Mouse (Mus musculus) liver, embryonic 14.5 days (tissue): ENCODE data around the gene Dscam. TPM values are rescaled to one million over a fixed set of nuclear protein-coding genes. Genes with fewer than 3 reads are reported as not detected.

Source experiments
- ATAC-seq: fragments of 200-750 bp; cut with Nextera tagmentation; 2 replicates; pipeline ENCODE4 v1.8.0; 2017; ENCODE audit warnings: moderate number of reproducible peaks, mild to moderate bottlenecking, moderate library complexity; ENCODE audit not compliant: insufficient read depth
- DNase-seq, 3 experiments: peaks; one replicate each; pipeline ENCODE4 v3.0.0-alpha.2; 2012 to 2013; ENCODE audit warnings: low read depth in 3 of 3, low spot score in 3 of 3
- H3K27ac ChIP-seq: fragments of 300-500 bp; sonication (generic); 2 replicates; pipeline ENCODE4 v1.5.1; 2014; ENCODE audit warnings: moderate library complexity, mild to moderate bottlenecking, control low read depth, inconsistent platforms
- H3K27me3 ChIP-seq: fragments of 300-500 bp; sonication (generic); 2 replicates; pipeline ENCODE4 v1.6.1; 2014; ENCODE audit warnings: mild to moderate bottlenecking, low read length, moderate library complexity; ENCODE audit not compliant: control insufficient read depth, insufficient read depth
- H3K36me3 ChIP-seq: fragments of 300-500 bp; sonication (generic); replicated peaks from 2 replicates; pipeline ENCODE4 v1.6.1; 2014; ENCODE audit warnings: low read depth; ENCODE audit not compliant: control insufficient read depth, insufficient read depth
- H3K4me1 ChIP-seq, 2 experiments: fragments of 200-500 bp in 1 of 2; fragments of 300-500 bp in 1 of 2; sonication (generic) in 1 of 2; replicated peaks; 2 replicates each; pipeline ENCODE4 v1.6.1; 2012 to 2014; ENCODE audit warnings: antibody characterized with exemption in 1 of 2, inconsistent platforms in 1 of 2, low read length in 1 of 2; ENCODE audit not compliant: control insufficient read depth in 2 of 2, insufficient read depth in 2 of 2
- H3K4me2 ChIP-seq: fragments of 300-500 bp; sonication (generic); 2 replicates; pipeline ENCODE4 v1.6.1; 2014; ENCODE audit warnings: low read depth, mild to moderate bottlenecking, control low read depth, moderate library complexity
- H3K4me3 ChIP-seq, 2 experiments: fragments of 200-500 bp in 1 of 2; fragments of 300-500 bp in 1 of 2; sonication (generic) in 1 of 2; 2 replicates each; pipeline ENCODE4 v1.5.1; 2012 to 2014; ENCODE audit warnings: low read depth in 2 of 2, low read length in 2 of 2, mild to moderate bottlenecking in 2 of 2, control low read depth in 1 of 2, inconsistent platforms in 1 of 2, moderate library complexity in 1 of 2; ENCODE audit not compliant: insufficient read depth in 1 of 2
- H3K9ac ChIP-seq: fragments of 300-500 bp; sonication (generic); replicated peaks from 2 replicates; pipeline ENCODE4 v1.6.1; 2014; ENCODE audit warnings: mild to moderate bottlenecking, control low read depth, moderate library complexity
- H3K9me3 ChIP-seq: fragments of 300-500 bp; sonication (generic); 2 replicates; pipeline ENCODE4 v1.6.1; 2016; ENCODE audit warnings: low read length, mixed read lengths; ENCODE audit not compliant: control insufficient read depth
- CTCF ChIP-seq: IDR thresholded peaks from 2 replicates; pipeline ENCODE4 v1.5.1; 2016; ENCODE audit warnings: antibody characterized with exemption, low read depth, control low read depth
- EP300 ChIP-seq: IDR thresholded peaks from 2 replicates; pipeline ENCODE4 v1.6.1; 2016; ENCODE audit warnings: antibody characterized with exemption, low read depth
- WGBS: fragments of 180-500 bp; shearing (Covaris S2); extraction: QIAGEN DNeasy Blood & Tissue Kit; methylation state at CpG from one replicate; pipeline ENCODE4 v1.1.7; 2014; ENCODE audit not compliant: insufficient replicate concordance; 5-methylcytosine and 5-hydroxymethylcytosine counted together
- polyA plus RNA-seq, 2 experiments: library from polyadenylated mRNA; depleted of rRNA in 1 of 2; stranded (reverse) in 1 of 2; unstranded in 1 of 2; fragments of >200 nt; fragmentation: Nextera tagmentation in 1 of 2; extraction: Ambion mirVana in 1 of 2; gene quantifications; 2 replicates each; pipeline versions ENCODE4 v1.2.1 to v1.2.3; 2012 to 2014

Gene Dscam
- polyA plus RNA-seq, 2 experiments: not detected

DNA sequence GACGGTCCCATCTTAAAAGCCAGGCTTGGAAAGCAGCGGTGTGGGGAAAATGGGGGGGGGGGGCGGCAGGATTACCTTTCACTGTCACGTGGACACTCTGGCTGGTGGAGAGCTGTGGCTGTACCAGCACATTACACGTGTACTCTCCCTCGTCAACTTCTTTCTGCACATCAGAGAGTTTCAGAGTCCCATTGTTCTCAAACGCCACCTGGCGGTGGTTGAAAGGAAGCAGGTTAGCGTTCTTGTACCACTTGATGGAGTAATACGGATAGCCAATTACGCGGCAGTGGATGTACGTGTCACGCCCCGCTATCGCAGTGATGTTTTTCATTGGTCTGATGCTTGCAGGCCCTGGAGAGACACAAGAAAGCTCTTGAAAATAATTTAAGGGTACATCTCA lies 350.9 kb downstream of the Dscam start:
- TF ChIP-seq EP300 (no peak), CTCF (peak; percentile 83)
- peak; percentile 22 to 45 (median 27) for DNase-seq
- H3K27ac ChIP-seq: no peak overlapping the region
- WGBS: 21% methylated on average over 16 of the region's 16 CpGs
- H3K9ac ChIP-seq: no peak overlapping the region
- H3K9me3 ChIP-seq: no peaks in the 10 kb centered on the region
- no peak for ATAC-seq
- no peak overlapping the region for H3K4me2 ChIP-seq
- H3K36me3 ChIP-seq: no peaks in the 10 kb centered on the region
- H3K4me3 ChIP-seq: no peak overlapping the region
- no peaks in the 10 kb centered on the region for H3K4me1 ChIP-seq
- no peaks in the 10 kb centered on the region for H3K27me3 ChIP-seq

DNA sequence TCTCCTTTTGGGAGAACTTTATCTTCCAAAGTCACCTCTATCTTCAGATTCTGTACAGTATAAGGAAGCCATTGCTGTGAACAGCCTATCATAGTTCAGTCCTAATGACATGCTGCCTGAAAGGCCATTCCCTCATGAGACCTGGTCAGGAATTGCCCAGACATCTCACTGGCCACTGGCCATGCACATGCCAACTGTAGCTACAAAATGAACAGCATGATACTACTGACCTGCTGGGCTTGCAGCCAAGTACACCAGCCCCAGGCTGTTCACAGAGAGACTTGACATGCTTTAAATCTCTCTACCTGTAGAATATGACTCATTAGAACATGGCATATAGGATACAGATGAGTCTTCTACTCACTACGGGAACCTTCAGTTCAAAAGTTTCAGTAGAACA lies 364.3 kb downstream of the Dscam start:
- Histone ChIP-seq H3K9ac (no peak overlapping the region), H3K27ac (no peak overlapping the region), H3K4me2 (no peak overlapping the region), H3K27me3 (no peaks in the 10 kb centered on the region), H3K4me1 (no peaks in the 10 kb centered on the region), H3K9me3 (no peaks in the 10 kb centered on the region), H3K36me3 (no peaks in the 10 kb centered on the region), H3K4me3 (no peak overlapping the region)
- ATAC-seq (no peak), DNase-seq (no peak)
- TF ChIP-seq EP300 (no peak), CTCF (no peak)
- 54% methylated on average over 1 of the region's 1 CpGs for WGBS

DNA sequence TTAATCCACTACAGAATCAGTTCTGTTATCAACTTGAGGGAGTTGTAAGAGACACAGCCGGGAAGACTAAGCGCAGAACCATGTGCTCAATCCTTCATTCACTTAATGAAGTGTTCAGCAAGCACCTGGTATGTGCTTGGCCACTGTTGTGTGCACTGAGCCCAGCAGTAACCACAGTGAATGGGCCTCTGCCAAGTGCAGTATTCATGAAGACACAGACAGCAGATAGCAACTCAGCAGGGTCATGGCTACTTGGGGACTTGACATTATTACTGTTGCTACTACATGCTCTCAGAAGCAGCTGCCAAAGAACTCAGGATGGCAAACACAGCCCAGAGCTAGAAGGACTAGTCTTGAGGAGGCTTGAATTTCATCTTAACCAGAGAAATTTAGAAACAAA lies 367.9 kb downstream of the Dscam start:
- H3K4me3 ChIP-seq: no peak overlapping the region
- ATAC-seq: no peak
- TF ChIP-seq CTCF: no peak
- TF ChIP-seq EP300: no peak
- H3K9me3 ChIP-seq: no peaks in the 10 kb centered on the region
- 71% methylated on average over 2 of the region's 2 CpGs for WGBS
- no peak overlapping the region for H3K27ac ChIP-seq
- H3K4me1 ChIP-seq: no peaks in the 10 kb centered on the region
- no peak overlapping the region for H3K9ac ChIP-seq
- DNase-seq: no peak
- no peaks in the 10 kb centered on the region for H3K27me3 ChIP-seq
- H3K36me3 ChIP-seq: no peaks in the 10 kb centered on the region
- H3K4me2 ChIP-seq: no peak overlapping the region

DNA sequence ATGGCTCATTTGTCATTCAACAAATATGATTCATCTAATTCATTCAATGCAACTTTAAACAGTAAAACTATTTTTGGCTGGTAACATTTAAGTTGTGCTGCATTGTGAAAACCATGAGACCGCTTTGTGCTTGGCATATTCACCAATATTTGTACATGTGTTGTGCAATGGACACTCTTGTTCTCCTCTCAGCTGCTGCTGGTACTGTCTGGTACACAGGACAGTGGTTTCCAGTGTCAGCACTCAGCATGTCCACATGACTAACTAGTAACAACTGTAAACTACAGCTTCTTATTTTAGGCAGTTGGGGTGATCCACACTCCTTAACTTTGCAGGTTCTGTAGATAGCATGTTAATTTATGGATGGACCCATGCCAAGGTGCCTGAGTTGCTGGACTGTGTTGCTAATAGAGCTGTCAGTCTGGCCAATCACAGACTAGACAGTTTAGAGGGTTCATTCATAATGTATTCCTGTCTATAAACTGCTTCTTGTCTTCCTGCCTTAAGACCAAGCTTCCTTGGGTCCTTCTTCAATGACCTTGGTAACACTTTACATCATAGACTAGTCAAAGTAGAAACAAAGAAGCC lies 368.8 kb downstream of the Dscam start:
- H3K4me3 ChIP-seq: no peak overlapping the region
- H3K9me3 ChIP-seq: no peaks in the 10 kb centered on the region
- no peak for TF ChIP-seq EP300
- ATAC-seq (no peak), DNase-seq (no peak)
- no peaks in the 10 kb centered on the region for H3K4me1 ChIP-seq
- 58% methylated on average over 1 of the region's 1 CpGs for WGBS
- no peaks in the 10 kb centered on the region for H3K36me3 ChIP-seq
- no peak overlapping the region for H3K27ac ChIP-seq
- H3K9ac ChIP-seq: no peak overlapping the region
- H3K4me2 ChIP-seq: no peak overlapping the region
- H3K27me3 ChIP-seq: no peaks in the 10 kb centered on the region

DNA sequence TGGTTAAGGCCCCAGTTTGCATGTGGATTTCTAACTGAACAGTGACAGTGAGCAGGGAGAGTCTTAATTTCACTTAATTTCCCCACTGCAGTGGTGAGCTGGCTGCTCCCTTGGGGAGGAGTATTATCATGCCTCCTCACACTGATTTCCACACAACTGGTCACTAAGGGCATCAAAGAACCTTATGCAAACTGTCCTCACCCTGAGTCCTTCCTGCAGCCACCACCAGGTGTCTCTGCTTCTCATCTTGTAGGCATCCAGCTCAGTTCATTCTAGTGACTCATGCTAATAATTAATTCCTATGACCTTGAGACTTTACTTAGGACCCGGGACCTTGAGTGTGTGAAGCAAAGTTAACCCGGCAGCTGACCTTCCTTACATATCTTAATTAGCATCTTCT lies 375.1 kb downstream of the Dscam start:
- Histone ChIP-seq H3K27ac (no peak overlapping the region), H3K4me2 (no peak overlapping the region), H3K4me3 (no peak overlapping the region), H3K9me3 (no peaks in the 10 kb centered on the region), H3K36me3 (no peaks in the 10 kb centered on the region), H3K9ac (no peak overlapping the region), H3K27me3 (no peaks in the 10 kb centered on the region), H3K4me1 (no peaks in the 10 kb centered on the region; a peak in 1 of 4 replicates)
- TF ChIP-seq CTCF: peak; percentile 61
- TF ChIP-seq EP300: 0 out of 2 replicates have a peak, but pooled peaks have one; percentile 10
- 34% methylated on average over 2 of the region's 2 CpGs for WGBS
- DNase-seq: peak; percentile 2 to 10 (median 9)
- ATAC-seq: no peak
